Mouse (Mus musculus): Measurements from ENCODE around the gene Rora.

The Rora gene

GRCm38 (mm10) chr9:69397760-69398452 lies 744.3 kb downstream of the Rora start, which contains the start of gene Ice2:
Gene Ice2 (plus strand): TSS chr9:69397906.
- peak; percentile 66 to 69 for DNase-seq (ENCODE audit: low spot score in 2 of 2)

- DNase-seq (ENCODE audit: low spot score in 2 of 2): peak in 1 of 2 experiments; percentile 13
These were observed 744.9 kb downstream of the Rora start for GRCm38 (mm10) chr9:69398453-69398850.

GRCm38 (mm10) chr9:69404671-69405070 lies 751.1 kb downstream of the Rora start:
- DNase-seq (ENCODE audit: low spot score in 2 of 2): no peak

- peak in 1 of 2 experiments; percentile 21 for DNase-seq (ENCODE audit: low spot score in 2 of 2)
These were observed 765.9 kb downstream of the Rora start for GRCm38 (mm10) chr9:69419476-69419875.

- DNase-seq (ENCODE audit: low spot score in 2 of 2): no peak
These were observed 776.9 kb downstream of the Rora start for GRCm38 (mm10) chr9:69430531-69430930.

GRCm38 (mm10) chr9:69431863-69432555 lies 778.4 kb downstream of the Rora start:
- DNase-seq (ENCODE audit: low spot score in 2 of 2): peak; percentile 12 to 19

- DNase-seq (ENCODE audit: low spot score in 2 of 2): no peak
These were observed 781.6 kb downstream of the Rora start for GRCm38 (mm10) chr9:69435194-69435593.

- no peak for DNase-seq (ENCODE audit: low spot score in 2 of 2)
These were observed 782.1 kb downstream of the Rora start for GRCm38 (mm10) chr9:69435662-69436061.
